Mouse (Mus musculus): ENCODE measurements around the gene Rtl6.

- TF ChIP-seq CTCF (IDR thresholded peaks at IDR 0.05; ENCODE audit: low read depth, low read length) = no peak
- no peak for TF ChIP-seq POLR2A (IDR thresholded peaks at IDR 0.05; ENCODE audit: extremely low read depth, insufficient read depth, low read length)
These were observed 30.7 kb downstream of the Rtl6 start for GRCm38 (mm10) chr15:84526921-84527320.
